Mouse (Mus musculus) forebrain, embryonic 12.5 days (tissue): ENCODE results near the gene Gpr161. TPM values are rescaled to one million over a fixed set of nuclear protein-coding genes. Genes with fewer than 3 reads are reported as not detected.

Experiments
- ATAC-seq: fragments of 200-750 bp; cut with Nextera tagmentation; 2 replicates; pipeline ENCODE4 v1.8.0; 2017; ENCODE audit warnings: moderate TSS enrichment; ENCODE audit not compliant: low FRiP score
- H3K27ac ChIP-seq: fragments of 300-500 bp; sonication (generic); 2 replicates; pipeline ENCODE4 v1.5.1; 2016; ENCODE audit warnings: mild to moderate bottlenecking
- H3K27me3 ChIP-seq: fragments of 300-500 bp; sonication (generic); 2 replicates; pipeline ENCODE4 v1.6.1; 2016; ENCODE audit warnings: mild to moderate bottlenecking
- H3K36me3 ChIP-seq: fragments of 300-500 bp; sonication (generic); replicated peaks from 2 replicates; pipeline ENCODE4 v1.6.1; 2016; ENCODE audit warnings: mild to moderate bottlenecking
- H3K4me1 ChIP-seq: fragments of 300-500 bp; sonication (generic); 2 replicates; pipeline ENCODE4 v1.6.1; 2016
- H3K4me2 ChIP-seq: fragments of 300-500 bp; sonication (generic); 2 replicates; pipeline ENCODE4 v1.6.1; 2016; ENCODE audit warnings: mild to moderate bottlenecking, moderate library complexity
- H3K4me3 ChIP-seq: fragments of 300-500 bp; sonication (generic); replicated peaks from 2 replicates; pipeline ENCODE4 v1.5.1; 2016; ENCODE audit warnings: mild to moderate bottlenecking
- H3K9ac ChIP-seq: fragments of 300-500 bp; sonication (generic); 2 replicates; pipeline ENCODE4 v1.6.1; 2016; ENCODE audit warnings: mild to moderate bottlenecking
- H3K9me3 ChIP-seq: fragments of 300-500 bp; sonication (generic); 2 replicates; pipeline ENCODE4 v1.6.1; 2016
- WGBS: fragments of 180-500 bp; shearing (Covaris S2); methylation state at CpG from one replicate; pipeline ENCODE4 v1.1.7; 2016; 5-methylcytosine and 5-hydroxymethylcytosine counted together
- polyA plus RNA-seq: library from polyadenylated mRNA; unstranded; fragments of >200 nt; fragmentation: Nextera tagmentation; extraction: Ambion mirVana; gene quantifications from 2 replicates; pipeline ENCODE4 v1.2.1, GENCODE M21; 2016

Gpr161 gene
- polyA plus RNA-seq, 1 experiment from 2014 or later: 3.7 TPM

- WGBS: 71% methylated on average over 7 of the region's 7 CpGs
- H3K4me1 ChIP-seq: peaks cover 44% of the 10 kb centered on the region
- H3K27me3 ChIP-seq: no peaks in the 10 kb centered on the region
- no peak for ATAC-seq
- H3K4me2 ChIP-seq: peak overlapping the region; percentile 87
- no peaks in the 10 kb centered on the region for H3K9me3 ChIP-seq
- no peaks in the 10 kb centered on the region for H3K36me3 ChIP-seq
- no peak overlapping the region for H3K9ac ChIP-seq
- H3K27ac ChIP-seq: no peak overlapping the region
- H3K4me3 ChIP-seq: no peak overlapping the region
Observed at GRCm38 (mm10) chr1:165284096-165284495, 11.5 kb upstream of the Gpr161 start.

- Histone ChIP-seq H3K9me3 (no peaks in the 10 kb centered on the region), H3K4me1 (peaks cover 21% of the 10 kb centered on the region), H3K4me3 (no peak overlapping the region), H3K27ac (no peak overlapping the region), H3K27me3 (no peaks in the 10 kb centered on the region), H3K9ac (no peak overlapping the region), H3K4me2 (no peak overlapping the region), H3K36me3 (peaks cover 6% of the 10 kb centered on the region; the same call in 1 of the 2 replicates)
- 91% methylated on average over 9 of the region's 9 CpGs for WGBS
- no peak; the same call in 1 of the 2 replicates for ATAC-seq
Observed at GRCm38 (mm10) chr1:165288165-165288564, 7.4 kb upstream of the Gpr161 start.

GRCm38 (mm10) chr1:165289831-165290230 lies 5.8 kb upstream of the Gpr161 start:
- H3K4me1 ChIP-seq: peaks cover 5% of the 10 kb centered on the region
- H3K27ac ChIP-seq: no peak overlapping the region
- no peak overlapping the region for H3K9ac ChIP-seq
- H3K9me3 ChIP-seq: no peaks in the 10 kb centered on the region
- no peaks in the 10 kb centered on the region for H3K27me3 ChIP-seq
- H3K4me2 ChIP-seq: no peak overlapping the region
- no peak overlapping the region for H3K4me3 ChIP-seq
- WGBS: 94% methylated on average over 4 of the region's 4 CpGs
- no peak for ATAC-seq
- peaks cover 18% of the 10 kb centered on the region for H3K36me3 ChIP-seq

GRCm38 (mm10) chr1:165291606-165292005 lies 4.0 kb upstream of the Gpr161 start:
- peaks cover 31% of the 10 kb centered on the region for H3K36me3 ChIP-seq
- no peak overlapping the region for H3K4me3 ChIP-seq
- no peak overlapping the region for H3K9ac ChIP-seq
- no peak overlapping the region for H3K27ac ChIP-seq
- no peaks in the 10 kb centered on the region for H3K27me3 ChIP-seq
- H3K4me2 ChIP-seq: no peak overlapping the region
- 92% methylated on average over 6 of the region's 6 CpGs for WGBS
- no peak for ATAC-seq
- H3K4me1 ChIP-seq: no peaks in the 10 kb centered on the region
- H3K9me3 ChIP-seq: no peaks in the 10 kb centered on the region

- Histone ChIP-seq H3K36me3 (peaks cover 9% of the 10 kb centered on the region), H3K27ac (no peak overlapping the region), H3K4me3 (no peak overlapping the region), H3K9ac (no peak overlapping the region), H3K4me2 (no peak overlapping the region), H3K9me3 (no peaks in the 10 kb centered on the region), H3K4me1 (peaks cover 12% of the 10 kb centered on the region), H3K27me3 (no peaks in the 10 kb centered on the region)
- 86% methylated on average over 3 of the region's 3 CpGs for WGBS
- no peak for ATAC-seq
Observed at GRCm38 (mm10) chr1:165301108-165301507, 5.5 kb downstream of the Gpr161 start.

GRCm38 (mm10) chr1:165301567-165301966 lies 6.0 kb downstream of the Gpr161 start:
- H3K4me3 ChIP-seq: no peak overlapping the region
- ATAC-seq: no peak
- peaks cover 12% of the 10 kb centered on the region for H3K4me1 ChIP-seq
- H3K9me3 ChIP-seq: no peaks in the 10 kb centered on the region
- H3K36me3 ChIP-seq: peaks cover 9% of the 10 kb centered on the region
- no peak overlapping the region for H3K27ac ChIP-seq
- H3K27me3 ChIP-seq: no peaks in the 10 kb centered on the region
- 77% methylated on average over 2 of the region's 2 CpGs for WGBS
- no peak overlapping the region for H3K9ac ChIP-seq
- H3K4me2 ChIP-seq: no peak overlapping the region

GRCm38 (mm10) chr1:165302455-165303208 lies 7.0 kb downstream of the Gpr161 start:
- Histone ChIP-seq H3K4me3 (no peak overlapping the region), H3K27me3 (no peaks in the 10 kb centered on the region), H3K36me3 (peaks cover 16% of the 10 kb centered on the region), H3K4me1 (peaks cover 12% of the 10 kb centered on the region), H3K9me3 (no peaks in the 10 kb centered on the region), H3K4me2 (no peak overlapping the region), H3K27ac (peak overlapping the region; percentile 46; the same call in 1 of the 2 replicates), H3K9ac (no peak overlapping the region)
- WGBS: 67% methylated on average over 13 of the region's 13 CpGs
- peak; percentile 76; the same call in 1 of the 2 replicates for ATAC-seq

GRCm38 (mm10) chr1:165303209-165303608 lies 7.6 kb downstream of the Gpr161 start:
- H3K4me2 ChIP-seq: no peak overlapping the region
- H3K9ac ChIP-seq: no peak overlapping the region
- no peaks in the 10 kb centered on the region for H3K27me3 ChIP-seq
- peaks cover 12% of the 10 kb centered on the region for H3K4me1 ChIP-seq
- no peak overlapping the region for H3K4me3 ChIP-seq
- H3K27ac ChIP-seq: peak overlapping the region; percentile 46; the same call in 1 of the 2 replicates
- no peaks in the 10 kb centered on the region for H3K9me3 ChIP-seq
- peaks cover 20% of the 10 kb centered on the region for H3K36me3 ChIP-seq
- WGBS: 89% methylated on average over 6 of the region's 6 CpGs
- ATAC-seq: no peak; the same call in 1 of the 2 replicates

- peaks cover 25% of the 10 kb centered on the region for H3K36me3 ChIP-seq
- peaks cover 12% of the 10 kb centered on the region for H3K4me1 ChIP-seq
- no peak overlapping the region for H3K4me3 ChIP-seq
- H3K9ac ChIP-seq: no peak overlapping the region
- WGBS: 93% methylated on average over 7 of the region's 7 CpGs
- H3K9me3 ChIP-seq: no peaks in the 10 kb centered on the region
- no peak overlapping the region for H3K4me2 ChIP-seq
- H3K27me3 ChIP-seq: no peaks in the 10 kb centered on the region
- no peak overlapping the region for H3K27ac ChIP-seq
- ATAC-seq: no peak
Observed at GRCm38 (mm10) chr1:165304341-165304740, 8.8 kb downstream of the Gpr161 start.

- 84% methylated on average over 11 of the region's 11 CpGs for WGBS
- Histone ChIP-seq H3K27ac (no peak overlapping the region), H3K27me3 (no peaks in the 10 kb centered on the region), H3K9ac (no peak overlapping the region), H3K4me3 (no peak overlapping the region), H3K9me3 (no peaks in the 10 kb centered on the region), H3K4me2 (no peak overlapping the region), H3K36me3 (peaks cover 58% of the 10 kb centered on the region), H3K4me1 (peaks cover under 1% of the 10 kb centered on the region; the same call in 1 of the 2 replicates)
- ATAC-seq: no peak
Observed at GRCm38 (mm10) chr1:165308180-165308579, 12.6 kb downstream of the Gpr161 start.

GRCm38 (mm10) chr1:165316361-165316760 lies 20.8 kb downstream of the Gpr161 start:
- H3K27ac ChIP-seq: no peak overlapping the region
- no peaks in the 10 kb centered on the region for H3K27me3 ChIP-seq
- no peak for ATAC-seq

GRCm38 (mm10) chr1:165320141-165320934 lies 24.7 kb downstream of the Gpr161 start:
- no peaks in the 10 kb centered on the region for H3K27me3 ChIP-seq
- peaks cover 68% of the 10 kb centered on the region for H3K36me3 ChIP-seq
- no peaks in the 10 kb centered on the region for H3K9me3 ChIP-seq
- H3K4me3 ChIP-seq: no peak overlapping the region
- H3K4me2 ChIP-seq: no peak overlapping the region
- H3K9ac ChIP-seq: no peak overlapping the region
- peak; percentile 82 for ATAC-seq
- H3K4me1 ChIP-seq: peaks cover 4% of the 10 kb centered on the region; the same call in 1 of the 2 replicates
- no peak overlapping the region for H3K27ac ChIP-seq
- 43% methylated on average over 10 of the region's 10 CpGs for WGBS

More at GRCm38 (mm10) chr1:165316361-165316760, 20.8 kb downstream of the Gpr161 start:
- H3K36me3 ChIP-seq: peaks cover 54% of the 10 kb centered on the region
- no peak overlapping the region for H3K9ac ChIP-seq
- WGBS: 45% methylated on average over 11 of the region's 11 CpGs
- no peak overlapping the region for H3K4me2 ChIP-seq
- no peaks in the 10 kb centered on the region for H3K9me3 ChIP-seq
- H3K4me1 ChIP-seq: peaks cover 4% of the 10 kb centered on the region; the same call in 1 of the 2 replicates
- no peak overlapping the region for H3K4me3 ChIP-seq
